Mouse (Mus musculus): ENCODE results near the gene Ippk. TPM values are rescaled to one million over a fixed set of nuclear protein-coding genes. Genes with fewer than 3 reads are reported as not detected.

Gene Ippk
- polyA plus RNA-seq, 1 experiment from 2014 or later: 17.9 TPM

DNA sequence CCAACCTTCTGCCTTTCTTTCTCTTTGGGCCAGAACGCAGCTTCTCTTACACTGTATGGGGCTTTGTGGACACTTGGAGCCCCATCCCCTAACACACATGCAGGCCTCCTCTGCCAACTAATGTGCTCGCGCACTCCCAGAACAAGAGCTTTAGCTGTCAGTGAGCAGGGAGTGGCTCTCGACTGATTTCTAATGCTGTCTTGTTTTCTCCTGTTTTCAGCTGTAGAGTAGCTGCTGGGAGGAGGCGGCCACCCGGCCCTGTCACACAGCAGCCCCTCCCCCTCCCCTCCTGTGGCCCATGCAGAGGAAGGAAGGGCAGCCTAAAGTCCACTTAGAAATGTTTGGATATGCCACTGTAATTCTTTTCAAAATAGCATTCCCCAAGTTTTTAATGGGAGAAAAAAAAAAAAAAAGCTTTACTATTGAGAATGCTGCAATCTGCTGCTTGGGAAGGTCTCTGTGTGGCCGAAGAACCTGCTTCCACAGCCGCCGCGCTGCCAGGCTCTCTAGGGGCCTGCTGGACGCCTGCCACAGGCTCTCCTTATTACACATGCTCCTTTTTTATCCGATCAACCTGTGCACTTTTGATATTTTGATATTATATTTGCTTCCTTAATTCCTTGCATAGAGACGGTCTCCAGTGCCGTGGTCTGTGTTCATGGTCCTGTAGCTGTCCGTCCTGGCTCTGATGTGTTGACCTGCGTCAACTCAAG is 36.1 kb upstream of the Ippk start:
- no peak overlapping the region for H3K4me2 ChIP-seq (replicated peaks; ENCODE audit: low read depth, low read length)
- H3K27ac ChIP-seq (ENCODE audit: low read length): no peak overlapping the region
- no peak overlapping the region for H3K4me3 ChIP-seq (ENCODE audit: low read length)
- no peaks in the 10 kb centered on the region for H3K27me3 ChIP-seq (ENCODE audit: insufficient read depth, low read length)
- peaks cover 54% of the 10 kb centered on the region for H3K36me3 ChIP-seq (ENCODE audit: insufficient read depth, low read length)
- no peak for ATAC-seq (ENCODE audit: low FRiP score, low TSS enrichment)
- 71% methylated on average over 16 of the region's 16 CpGs for WGBS
- H3K4me1 ChIP-seq (ENCODE audit: insufficient read depth, low read length): no peaks in the 10 kb centered on the region
- H3K9me3 ChIP-seq (ENCODE audit: low read length): no peaks in the 10 kb centered on the region
- H3K9ac ChIP-seq (replicated peaks; ENCODE audit: low read length): no peak overlapping the region

DNA sequence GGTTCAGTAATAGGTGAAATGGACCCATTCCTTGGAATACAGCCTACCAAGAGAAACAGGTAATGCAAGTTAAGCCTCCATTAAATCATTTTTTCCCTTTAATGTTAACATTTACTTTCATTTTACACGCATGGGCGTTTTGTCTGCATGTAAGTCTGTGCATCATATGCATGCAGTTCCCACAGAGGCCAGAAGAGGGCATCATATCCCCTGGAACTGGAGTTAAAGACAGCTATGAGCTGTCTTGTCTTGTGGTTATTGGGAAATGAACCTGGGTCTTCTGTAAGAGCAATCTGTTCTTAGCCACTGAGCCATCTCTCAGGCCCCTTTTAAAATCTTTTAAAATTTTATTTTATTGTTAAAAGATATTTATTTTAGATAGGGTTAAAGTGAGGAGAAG is 29.7 kb upstream of the Ippk start:
- WGBS: 97% methylated on average over 2 of the region's 2 CpGs
- H3K36me3 ChIP-seq (ENCODE audit: insufficient read depth, low read length): peaks cover 8% of the 10 kb centered on the region; the same call in 1 of the 2 replicates
- H3K4me1 ChIP-seq (ENCODE audit: insufficient read depth, low read length): no peaks in the 10 kb centered on the region
- ATAC-seq (ENCODE audit: low FRiP score, low TSS enrichment): no peak
- H3K4me2 ChIP-seq (replicated peaks; ENCODE audit: low read depth, low read length): no peak overlapping the region
- H3K4me3 ChIP-seq (ENCODE audit: low read length): no peak overlapping the region
- H3K9ac ChIP-seq (replicated peaks; ENCODE audit: low read length): no peak overlapping the region
- H3K27me3 ChIP-seq (ENCODE audit: insufficient read depth, low read length): no peaks in the 10 kb centered on the region
- H3K27ac ChIP-seq (ENCODE audit: low read length): no peak overlapping the region
- H3K9me3 ChIP-seq (ENCODE audit: low read length): peaks cover 4% of the 10 kb centered on the region; the same call in 1 of the 2 replicates

DNA sequence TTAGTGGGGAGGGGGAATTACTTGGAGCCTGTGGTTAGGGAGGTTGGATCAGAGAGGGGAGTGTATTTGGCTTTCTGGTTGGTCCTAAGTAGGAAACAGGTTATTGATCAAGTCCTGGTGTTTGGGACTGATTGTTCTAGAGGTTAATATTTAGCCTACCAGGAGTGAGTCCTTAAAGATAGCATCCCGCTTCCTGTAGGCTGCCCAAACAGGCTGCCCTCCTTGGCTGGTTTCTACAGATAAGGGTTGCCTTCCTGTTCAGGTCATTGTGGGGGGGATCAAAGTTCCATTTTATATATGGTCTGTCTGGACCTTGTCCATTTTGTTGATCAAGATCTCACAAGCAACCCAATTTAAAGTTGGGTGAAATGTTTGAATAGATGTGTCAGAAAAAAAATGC is 27.5 kb upstream of the Ippk start:
- no peak for ATAC-seq (ENCODE audit: low FRiP score, low TSS enrichment)
- 86% methylated on average over 1 of the region's 1 CpGs for WGBS

DNA sequence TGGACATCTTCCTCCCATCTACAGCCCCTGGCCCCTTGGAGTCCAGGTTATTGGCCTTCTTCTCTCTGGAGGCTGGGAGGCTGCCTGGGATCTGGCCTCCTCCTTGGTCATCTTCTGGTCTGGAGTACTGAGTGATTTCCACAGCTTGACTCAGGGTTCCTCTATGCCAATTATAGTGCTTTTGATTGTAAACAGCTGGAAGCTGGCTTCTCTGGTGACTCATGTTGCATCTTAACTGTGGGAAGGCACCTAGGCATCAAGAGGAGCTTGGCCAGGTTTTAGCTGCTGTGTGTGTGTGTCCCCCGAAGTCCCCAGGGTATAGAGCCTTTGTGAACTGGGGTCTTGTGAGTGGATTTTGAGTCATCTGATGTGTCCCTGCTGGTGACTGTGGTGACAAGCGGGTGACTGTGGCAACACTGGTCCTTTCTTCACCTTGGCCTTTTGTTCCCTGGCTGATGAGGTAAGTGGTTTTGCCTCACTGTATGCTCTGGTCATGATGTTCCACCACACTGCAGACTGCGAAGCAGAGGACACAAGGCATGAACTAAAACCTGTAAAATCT is 26.1 kb upstream of the Ippk start:
- 96% methylated on average over 3 of the region's 3 CpGs for WGBS
- Histone ChIP-seq H3K9me3 (ENCODE audit: low read length) (peaks cover 4% of the 10 kb centered on the region; the same call in 1 of the 2 replicates), H3K9ac (replicated peaks; ENCODE audit: low read length) (no peak overlapping the region), H3K27ac (ENCODE audit: low read length) (no peak overlapping the region), H3K27me3 (ENCODE audit: insufficient read depth, low read length) (no peaks in the 10 kb centered on the region), H3K36me3 (ENCODE audit: insufficient read depth, low read length) (no peaks in the 10 kb centered on the region), H3K4me3 (ENCODE audit: low read length) (no peak overlapping the region), H3K4me2 (replicated peaks; ENCODE audit: low read depth, low read length) (no peak overlapping the region), H3K4me1 (ENCODE audit: insufficient read depth, low read length) (no peaks in the 10 kb centered on the region)
- ATAC-seq (ENCODE audit: low FRiP score, low TSS enrichment): no peak

More for the DNA sequence above, 27.5 kb upstream of the Ippk start:
- Histone ChIP-seq H3K9ac (replicated peaks; ENCODE audit: low read length) (no peak overlapping the region), H3K27ac (ENCODE audit: low read length) (no peak overlapping the region), H3K36me3 (ENCODE audit: insufficient read depth, low read length) (no peaks in the 10 kb centered on the region; the same call in 1 of the 2 replicates), H3K4me3 (ENCODE audit: low read length) (no peak overlapping the region), H3K4me1 (ENCODE audit: insufficient read depth, low read length) (no peaks in the 10 kb centered on the region), H3K4me2 (replicated peaks; ENCODE audit: low read depth, low read length) (no peak overlapping the region), H3K27me3 (ENCODE audit: insufficient read depth, low read length) (no peaks in the 10 kb centered on the region), H3K9me3 (ENCODE audit: low read length) (peaks cover 4% of the 10 kb centered on the region; the same call in 1 of the 2 replicates)

DNA sequence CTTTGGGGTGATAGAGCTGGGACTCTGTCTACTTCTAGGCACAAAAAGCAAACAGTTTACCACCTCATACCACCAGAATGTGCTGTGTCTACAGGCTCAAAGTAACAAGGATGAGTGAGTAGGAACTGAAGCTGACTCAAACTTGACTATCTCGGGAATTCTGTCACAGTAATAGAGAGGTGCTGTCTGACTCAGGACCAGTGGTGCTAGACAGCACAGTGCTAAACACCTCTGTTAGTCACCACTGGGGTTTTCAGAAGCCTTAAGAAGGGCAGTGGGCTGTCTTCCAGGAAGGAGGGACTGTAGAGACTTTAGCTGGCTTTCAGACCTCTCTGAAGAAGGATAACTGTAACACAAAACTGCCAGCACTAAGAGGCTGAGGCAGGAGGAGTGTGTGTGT is 24.3 kb upstream of the Ippk start:
- no peaks in the 10 kb centered on the region for H3K36me3 ChIP-seq (ENCODE audit: insufficient read depth, low read length)
- no peaks in the 10 kb centered on the region for H3K27me3 ChIP-seq (ENCODE audit: insufficient read depth, low read length)
- no peak overlapping the region for H3K9ac ChIP-seq (replicated peaks; ENCODE audit: low read length)
- no peaks in the 10 kb centered on the region for H3K9me3 ChIP-seq (ENCODE audit: low read length)
- H3K4me1 ChIP-seq (ENCODE audit: insufficient read depth, low read length): no peaks in the 10 kb centered on the region
- no peak for ATAC-seq (ENCODE audit: low FRiP score, low TSS enrichment)
- no peak overlapping the region for H3K4me3 ChIP-seq (ENCODE audit: low read length)
- no peak overlapping the region for H3K27ac ChIP-seq (ENCODE audit: low read length)
- no peak overlapping the region for H3K4me2 ChIP-seq (replicated peaks; ENCODE audit: low read depth, low read length)
- WGBS: 81% methylated on average over 1 of the region's 1 CpGs

DNA sequence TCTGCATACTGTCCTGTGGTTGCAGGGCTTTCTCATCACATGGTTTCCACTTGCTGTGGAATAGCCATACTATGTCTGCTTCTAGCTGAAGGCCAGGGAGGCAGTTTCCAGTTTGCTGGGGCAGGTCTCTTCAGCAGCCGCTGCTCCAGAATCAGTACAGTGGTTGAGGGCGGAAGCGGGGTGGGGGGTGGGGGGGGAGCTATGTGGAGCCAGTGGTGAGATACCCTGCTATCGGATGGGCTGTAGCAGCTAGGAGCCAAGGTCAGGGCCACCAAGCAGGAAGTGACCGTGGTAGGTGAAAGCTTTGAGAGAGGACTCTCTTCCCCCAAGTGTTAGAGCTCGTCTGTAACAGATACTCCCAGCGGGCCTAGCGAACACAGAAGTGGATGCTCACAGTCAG is 22.9 kb upstream of the Ippk start:
- Histone ChIP-seq H3K4me2 (replicated peaks; ENCODE audit: low read depth, low read length) (no peak overlapping the region), H3K9ac (replicated peaks; ENCODE audit: low read length) (no peak overlapping the region), H3K36me3 (ENCODE audit: insufficient read depth, low read length) (no peaks in the 10 kb centered on the region), H3K4me3 (ENCODE audit: low read length) (no peak overlapping the region), H3K4me1 (ENCODE audit: insufficient read depth, low read length) (no peaks in the 10 kb centered on the region), H3K27me3 (ENCODE audit: insufficient read depth, low read length) (no peaks in the 10 kb centered on the region), H3K27ac (ENCODE audit: low read length) (no peak overlapping the region), H3K9me3 (ENCODE audit: low read length) (no peaks in the 10 kb centered on the region)
- no peak for ATAC-seq (ENCODE audit: low FRiP score, low TSS enrichment)
- 77% methylated on average over 8 of the region's 8 CpGs for WGBS

DNA sequence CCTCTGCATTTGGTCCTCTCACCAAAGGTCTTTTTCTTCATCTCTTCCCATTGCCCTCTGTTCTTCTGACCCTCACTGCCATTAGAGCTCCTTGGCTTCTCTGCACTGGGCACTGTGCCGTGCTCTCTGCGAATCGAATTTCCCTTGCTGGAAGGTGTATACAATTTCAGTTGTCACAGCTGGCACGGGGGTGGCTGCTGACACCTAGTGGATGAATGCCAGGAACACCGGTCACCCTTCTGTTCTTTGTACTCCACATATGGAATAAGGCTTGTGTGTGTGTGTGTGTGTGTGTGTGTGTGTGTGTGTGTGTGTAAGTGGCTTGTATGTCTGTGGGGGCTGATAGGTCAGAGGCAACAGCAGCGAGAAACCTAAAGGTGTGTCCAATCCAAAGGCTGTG is 20.9 kb upstream of the Ippk start:
- WGBS: 27% methylated on average over 6 of the region's 6 CpGs
- no peaks in the 10 kb centered on the region for H3K4me1 ChIP-seq (ENCODE audit: insufficient read depth, low read length)
- H3K4me3 ChIP-seq (ENCODE audit: low read length): no peak overlapping the region
- no peak overlapping the region for H3K27ac ChIP-seq (ENCODE audit: low read length)
- no peak overlapping the region for H3K4me2 ChIP-seq (replicated peaks; ENCODE audit: low read depth, low read length)
- H3K36me3 ChIP-seq (ENCODE audit: insufficient read depth, low read length): no peaks in the 10 kb centered on the region
- H3K27me3 ChIP-seq (ENCODE audit: insufficient read depth, low read length): no peaks in the 10 kb centered on the region
- no peaks in the 10 kb centered on the region for H3K9me3 ChIP-seq (ENCODE audit: low read length)
- peak; percentile 77 for ATAC-seq (ENCODE audit: low FRiP score, low TSS enrichment)
- H3K9ac ChIP-seq (replicated peaks; ENCODE audit: low read length): no peak overlapping the region

DNA sequence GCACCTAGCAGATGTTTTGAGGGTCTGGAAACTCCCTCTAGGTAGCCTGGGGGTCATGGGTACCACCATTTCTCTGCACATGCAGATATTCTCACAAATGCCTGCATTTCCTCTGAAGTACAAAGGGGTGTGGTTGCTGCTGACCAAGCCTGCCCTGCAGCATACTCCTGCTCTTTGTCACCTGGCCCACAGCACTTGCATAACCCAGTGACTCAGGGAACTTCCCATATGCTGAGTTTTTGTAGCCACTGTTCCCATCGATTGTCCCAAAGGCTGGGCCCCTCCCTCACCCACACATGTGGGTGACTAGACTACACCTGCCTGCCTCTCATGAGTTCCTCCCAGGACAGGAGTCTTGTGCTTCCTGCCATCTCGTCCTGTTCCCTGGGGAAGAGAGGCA is 18.4 kb upstream of the Ippk start:
- WGBS: 68% methylated on average over 2 of the region's 2 CpGs
- Histone ChIP-seq H3K36me3 (ENCODE audit: insufficient read depth, low read length) (no peaks in the 10 kb centered on the region), H3K27ac (ENCODE audit: low read length) (no peak overlapping the region), H3K9me3 (ENCODE audit: low read length) (no peaks in the 10 kb centered on the region), H3K4me3 (ENCODE audit: low read length) (no peak overlapping the region), H3K4me1 (ENCODE audit: insufficient read depth, low read length) (no peaks in the 10 kb centered on the region), H3K9ac (replicated peaks; ENCODE audit: low read length) (no peak overlapping the region), H3K4me2 (replicated peaks; ENCODE audit: low read depth, low read length) (no peak overlapping the region), H3K27me3 (ENCODE audit: insufficient read depth, low read length) (no peaks in the 10 kb centered on the region)
- ATAC-seq (ENCODE audit: low FRiP score, low TSS enrichment): no peak; the same call in 1 of the 2 replicates

DNA sequence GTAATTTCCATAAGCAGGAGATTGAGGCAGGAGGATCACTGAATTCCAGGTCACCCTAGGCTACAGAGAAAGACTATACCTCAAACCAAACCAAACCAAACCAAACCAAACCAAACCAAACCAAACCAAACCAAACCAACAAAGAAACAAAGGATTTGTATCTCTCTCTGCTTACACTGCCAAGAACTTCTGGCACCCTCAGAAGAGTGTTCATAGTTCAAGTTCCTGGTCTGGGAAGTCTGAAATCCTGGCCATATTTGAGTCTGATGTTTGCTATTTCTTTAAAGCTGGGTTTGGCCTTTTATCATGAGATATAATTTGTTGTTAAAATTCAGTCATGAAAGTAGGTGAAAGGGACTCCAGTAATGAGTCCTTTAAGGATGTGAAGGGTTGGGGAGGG is 13.3 kb upstream of the Ippk start:
- H3K36me3 ChIP-seq (ENCODE audit: insufficient read depth, low read length): no peaks in the 10 kb centered on the region
- no peak overlapping the region for H3K4me3 ChIP-seq (ENCODE audit: low read length)
- no peaks in the 10 kb centered on the region for H3K9me3 ChIP-seq (ENCODE audit: low read length)
- no peak overlapping the region for H3K4me2 ChIP-seq (replicated peaks; ENCODE audit: low read depth, low read length)
- no peaks in the 10 kb centered on the region for H3K27me3 ChIP-seq (ENCODE audit: insufficient read depth, low read length)
- H3K4me1 ChIP-seq (ENCODE audit: insufficient read depth, low read length): no peaks in the 10 kb centered on the region
- no peak overlapping the region for H3K9ac ChIP-seq (replicated peaks; ENCODE audit: low read length)
- H3K27ac ChIP-seq (ENCODE audit: low read length): no peak overlapping the region
- ATAC-seq (ENCODE audit: low FRiP score, low TSS enrichment): no peak

DNA sequence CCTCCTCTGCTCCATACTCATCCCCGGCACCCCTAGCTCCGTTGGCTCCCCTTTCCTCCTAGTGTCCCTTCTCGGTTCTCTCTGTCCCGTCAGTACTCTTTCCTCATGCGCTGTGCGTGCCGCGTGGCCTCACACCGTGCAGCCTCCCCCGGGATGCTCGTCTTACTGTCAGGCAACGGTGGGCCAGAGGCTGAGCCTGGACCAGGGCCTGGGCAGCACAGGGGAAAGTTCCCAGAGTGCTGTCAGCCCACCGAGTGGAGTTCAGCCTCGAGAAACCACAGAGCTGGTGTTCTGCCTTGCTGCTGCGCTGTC is 513 bp downstream of the Ippk start:
- H3K27me3 ChIP-seq (ENCODE audit: insufficient read depth, low read length): no peaks in the 10 kb centered on the region
- H3K9me3 ChIP-seq (ENCODE audit: low read length): no peaks in the 10 kb centered on the region
- peak overlapping the region; percentile 94 for H3K4me2 ChIP-seq (replicated peaks; ENCODE audit: low read depth, low read length)
- peaks cover 24% of the 10 kb centered on the region for H3K4me1 ChIP-seq (ENCODE audit: insufficient read depth, low read length)
- peak overlapping the region; percentile 88 for H3K9ac ChIP-seq (replicated peaks; ENCODE audit: low read length)
- H3K36me3 ChIP-seq (ENCODE audit: insufficient read depth, low read length): no peaks in the 10 kb centered on the region
- ATAC-seq (ENCODE audit: low FRiP score, low TSS enrichment): peak; percentile 57; the same call in 1 of the 2 replicates
- peak overlapping the region; percentile 71; the same call in 1 of the 2 replicates for H3K27ac ChIP-seq (ENCODE audit: low read length)
- peak overlapping the region; percentile 95 for H3K4me3 ChIP-seq (ENCODE audit: low read length)
- 1% methylated on average over 15 of the region's 15 CpGs for WGBS

Data from kidney, embryonic 16.5 days (tissue).